Mouse (Mus musculus): ENCODE measurements around the gene Krtdap. TPM values are rescaled to one million over a fixed set of nuclear protein-coding genes. Genes with fewer than 3 reads are reported as not detected.
"Not testable (repeated sequence)": the region's sequence is repeated elsewhere in the genome, so short reads cannot be mapped to it uniquely, and the experiment has no call there.

The Krtdap gene
- 3,274 and 3,770 TPM in 2 replicates for polyA plus RNA-seq (2015; fragmentation: Nextera tagmentation; extraction: Ambion mirVana)

- Histone ChIP-seq H3K4me3 (peak within 1 kb of the TSS; percentile 21), H3K27ac (peak within 1 kb of the TSS; percentile 22; the same call in 1 of the 2 replicates), H3K36me3 (no peaks in the 10 kb centered on the region), H3K9me3 (no peaks in the 10 kb centered on the region), H3K27me3 (no peaks in the 10 kb centered on the region), H3K4me2 (no peak within 1 kb of the TSS), H3K9ac (no peak within 1 kb of the TSS), H3K4me1 (no peaks in the 10 kb centered on the region; the same call in 1 of the 2 replicates)
- peak; percentile 60; the same call in 1 of the 2 replicates for ATAC-seq (ENCODE audit: insufficient number of reproducible peaks, low FRiP score, low TSS enrichment, low read depth)
- WGBS, result 31% methylated on average over 15 of the region's 15 CpGs
These were observed at the start of gene Krtdap for GRCm38 (mm10) chr7:30787377-30788022. Gene Krtdap (plus strand): TSS chr7:30787896.

GRCm38 (mm10) chr7:30742570-30742969, 45.1 kb upstream of the Krtdap start:
- not testable (repeated sequence) for H3K4me3 ChIP-seq; H3K4me1 ChIP-seq; H3K27me3 ChIP-seq; H3K9me3 ChIP-seq; ATAC-seq (ENCODE audit: insufficient number of reproducible peaks, low FRiP score, low TSS enrichment, low read depth); H3K4me2 ChIP-seq; H3K9ac ChIP-seq; H3K36me3 ChIP-seq; H3K27ac ChIP-seq
- 89% methylated on average over 2 of the region's 2 CpGs for WGBS

- H3K4me3 ChIP-seq; ATAC-seq (ENCODE audit: insufficient number of reproducible peaks, low FRiP score, low TSS enrichment, low read depth); H3K36me3 ChIP-seq; H3K9ac ChIP-seq; H3K27ac ChIP-seq; H3K9me3 ChIP-seq; H3K4me1 ChIP-seq; H3K4me2 ChIP-seq; H3K27me3 ChIP-seq: not testable (repeated sequence)
- WGBS, result 73% methylated on average over 1 of the region's 4 CpGs
These were observed 44.1 kb upstream of the Krtdap start, which contains the start of gene Gapdhs for GRCm38 (mm10) chr7:30743617-30744016. Gene Gapdhs (minus strand): TSS chr7:30743681.

- Histone ChIP-seq H3K9ac (no peak overlapping the region), H3K4me1 (peaks cover 6% of the 10 kb centered on the region; the same call in 1 of the 2 replicates), H3K4me2 (no peak overlapping the region), H3K4me3 (no peak overlapping the region), H3K27me3 (no peaks in the 10 kb centered on the region), H3K27ac (no peak overlapping the region), H3K9me3 (no peaks in the 10 kb centered on the region), H3K36me3 (0 out of 2 replicates have a peak, but pooled peaks cover 3% of the 10 kb centered on the region)
- ATAC-seq (ENCODE audit: insufficient number of reproducible peaks, low FRiP score, low TSS enrichment, low read depth), result no peak
- 28% methylated on average over 4 of the region's 4 CpGs for WGBS
These were observed 43.6 kb upstream of the Krtdap start for GRCm38 (mm10) chr7:30744022-30744598.

GRCm38 (mm10) chr7:30747525-30748204, 40.0 kb upstream of the Krtdap start:
- WGBS, result 83% methylated on average over 7 of the region's 7 CpGs
- Histone ChIP-seq H3K9me3 (no peaks in the 10 kb centered on the region), H3K9ac (no peak overlapping the region), H3K4me2 (no peak overlapping the region), H3K27ac (no peak overlapping the region), H3K4me1 (peaks cover 6% of the 10 kb centered on the region; the same call in 1 of the 2 replicates), H3K36me3 (no peaks in the 10 kb centered on the region), H3K4me3 (no peak overlapping the region), H3K27me3 (no peaks in the 10 kb centered on the region)
- no peak for ATAC-seq (ENCODE audit: insufficient number of reproducible peaks, low FRiP score, low TSS enrichment, low read depth)

- 73% methylated on average over 13 of the region's 13 CpGs for WGBS
- peak; percentile 52; the same call in 1 of the 2 replicates for ATAC-seq (ENCODE audit: insufficient number of reproducible peaks, low FRiP score, low TSS enrichment, low read depth)
- H3K27me3 ChIP-seq, result no peaks in the 10 kb centered on the region
These were observed 37.7 kb upstream of the Krtdap start for GRCm38 (mm10) chr7:30749824-30750606.

GRCm38 (mm10) chr7:30751086-30751669, 36.5 kb upstream of the Krtdap start, which contains the start of gene Sbsn:
Gene Sbsn (plus strand): TSS chr7:30751471.
- Histone ChIP-seq H3K27me3 (no peaks in the 10 kb centered on the region), H3K4me1 (no peaks in the 10 kb centered on the region), H3K36me3 (peaks cover 25% of the 10 kb centered on the region), H3K9ac (no peak within 1 kb of the TSS), H3K27ac (peak within 1 kb of the TSS; percentile 65; the same call in 1 of the 2 replicates), H3K4me3 (no peak within 1 kb of the TSS), H3K9me3 (peaks cover 5% of the 10 kb centered on the region; the same call in 1 of the 2 replicates), H3K4me2 (no peak within 1 kb of the TSS)
- ATAC-seq (ENCODE audit: insufficient number of reproducible peaks, low FRiP score, low TSS enrichment, low read depth), result no peak
- 55% methylated on average over 4 of the region's 5 CpGs for WGBS

More at GRCm38 (mm10) chr7:30749824-30750606, 37.7 kb upstream of the Krtdap start:
- H3K4me1 ChIP-seq, result no peaks in the 10 kb centered on the region
- no peak overlapping the region for H3K4me2 ChIP-seq
- H3K36me3 ChIP-seq, result peaks cover 14% of the 10 kb centered on the region
- no peak overlapping the region for H3K4me3 ChIP-seq
- H3K27ac ChIP-seq, result peak overlapping the region; percentile 65
- H3K9ac ChIP-seq, result no peak overlapping the region
- peaks cover 3% of the 10 kb centered on the region; the same call in 1 of the 2 replicates for H3K9me3 ChIP-seq

- WGBS, result 72% methylated on average over 3 of the region's 3 CpGs
- H3K27me3 ChIP-seq, result no peaks in the 10 kb centered on the region
- H3K27ac ChIP-seq, result no peak overlapping the region
- no peak overlapping the region for H3K4me2 ChIP-seq
- peaks cover 29% of the 10 kb centered on the region for H3K36me3 ChIP-seq
- H3K9me3 ChIP-seq, result peaks cover 5% of the 10 kb centered on the region; the same call in 1 of the 2 replicates
- no peak overlapping the region for H3K9ac ChIP-seq
- no peak for ATAC-seq (ENCODE audit: insufficient number of reproducible peaks, low FRiP score, low TSS enrichment, low read depth)
- no peak overlapping the region for H3K4me3 ChIP-seq
- no peaks in the 10 kb centered on the region for H3K4me1 ChIP-seq
These were observed 30.7 kb upstream of the Krtdap start for GRCm38 (mm10) chr7:30757001-30757400.

GRCm38 (mm10) chr7:30758853-30759252, 28.8 kb upstream of the Krtdap start:
- H3K27me3 ChIP-seq, result peaks cover 2% of the 10 kb centered on the region; the same call in 1 of the 2 replicates
- no peak overlapping the region for H3K9ac ChIP-seq
- peaks cover 26% of the 10 kb centered on the region for H3K36me3 ChIP-seq
- H3K4me3 ChIP-seq, result no peak overlapping the region
- no peak for ATAC-seq (ENCODE audit: insufficient number of reproducible peaks, low FRiP score, low TSS enrichment, low read depth)
- H3K9me3 ChIP-seq, result peaks cover 5% of the 10 kb centered on the region; the same call in 1 of the 2 replicates
- 26% methylated on average over 4 of the region's 4 CpGs for WGBS
- no peaks in the 10 kb centered on the region for H3K4me1 ChIP-seq
- H3K4me2 ChIP-seq, result no peak overlapping the region
- no peak overlapping the region for H3K27ac ChIP-seq

GRCm38 (mm10) chr7:30761769-30762352, 25.8 kb upstream of the Krtdap start:
- H3K4me3 ChIP-seq, result no peak overlapping the region
- H3K36me3 ChIP-seq, result no peaks in the 10 kb centered on the region
- no peak for ATAC-seq (ENCODE audit: insufficient number of reproducible peaks, low FRiP score, low TSS enrichment, low read depth)
- no peak overlapping the region for H3K27ac ChIP-seq
- no peak overlapping the region for H3K4me2 ChIP-seq
- H3K27me3 ChIP-seq, result peaks cover 8% of the 10 kb centered on the region
- H3K4me1 ChIP-seq, result no peaks in the 10 kb centered on the region
- 69% methylated on average over 4 of the region's 4 CpGs for WGBS
- no peaks in the 10 kb centered on the region for H3K9me3 ChIP-seq
- H3K9ac ChIP-seq, result no peak overlapping the region

- Histone ChIP-seq H3K27ac (peak within 1 kb of the TSS; percentile 30; the same call in 1 of the 2 replicates), H3K9me3 (no peaks in the 10 kb centered on the region), H3K4me2 (no peak within 1 kb of the TSS), H3K27me3 (peaks cover 8% of the 10 kb centered on the region), H3K9ac (no peak within 1 kb of the TSS), H3K4me3 (peak within 1 kb of the TSS; percentile 15; the same call in 1 of the 2 replicates), H3K4me1 (no peaks in the 10 kb centered on the region), H3K36me3 (no peaks in the 10 kb centered on the region)
- 39% methylated on average over 5 of the region's 5 CpGs for WGBS
- ATAC-seq (ENCODE audit: insufficient number of reproducible peaks, low FRiP score, low TSS enrichment, low read depth), result no peak
These were observed 24.2 kb upstream of the Krtdap start, which contains the start of gene Dmkn for GRCm38 (mm10) chr7:30763456-30763855. Gene Dmkn (plus strand): TSS chr7:30763756.

Data from limb, embryonic 15.5 days (tissue).